Mouse (Mus musculus) lung, embryonic 16.5 days (tissue): Measurements from ENCODE around the gene Hist1h2bk. TPM values are rescaled to one million over a fixed set of nuclear protein-coding genes. Genes with fewer than 3 reads are reported as not detected.
"Not testable (repeated sequence)": the region's sequence is repeated elsewhere in the genome, so short reads cannot be mapped to it uniquely, and the experiment has no call there.

Experiments
- ATAC-seq: fragments of 200-750 bp; cut with Nextera tagmentation; 2 replicates; pipeline ENCODE4 v1.8.0; 2017; ENCODE audit warnings: low read depth, mild to moderate bottlenecking, moderate library complexity
- H3K27ac ChIP-seq: fragments of 300-500 bp; sonication (generic); 2 replicates; pipeline ENCODE4 v1.5.1; 2014; ENCODE audit warnings: mild to moderate bottlenecking, control low read depth, low read length
- H3K27me3 ChIP-seq: fragments of 300-500 bp; sonication (generic); 2 replicates; pipeline ENCODE4 v1.6.1; 2014; ENCODE audit warnings: low read depth, low read length, mixed read lengths; ENCODE audit not compliant: control insufficient read depth, insufficient read depth
- H3K36me3 ChIP-seq: fragments of 300-500 bp; sonication (generic); 2 replicates; pipeline ENCODE4 v1.6.1; 2014; ENCODE audit warnings: low read length; ENCODE audit not compliant: control insufficient read depth, insufficient read depth
- H3K4me1 ChIP-seq: fragments of 300-500 bp; sonication (generic); replicated peaks from 2 replicates; pipeline ENCODE4 v1.6.1; 2014; ENCODE audit warnings: low read length, mixed read lengths; ENCODE audit not compliant: control insufficient read depth, insufficient read depth
- H3K4me2 ChIP-seq: fragments of 300-500 bp; sonication (generic); 2 replicates; pipeline ENCODE4 v1.6.1; 2014; ENCODE audit warnings: low read depth, low read length, control low read depth
- H3K4me3 ChIP-seq: fragments of 300-500 bp; sonication (generic); 2 replicates; pipeline ENCODE4 v1.5.1; 2014; ENCODE audit warnings: mild to moderate bottlenecking, low read length, control low read depth
- H3K9ac ChIP-seq: fragments of 300-500 bp; sonication (generic); 2 replicates; pipeline ENCODE4 v1.6.1; 2014; ENCODE audit warnings: low read length, control low read depth
- H3K9me3 ChIP-seq: fragments of 300-500 bp; sonication (generic); 2 replicates; pipeline ENCODE4 v1.6.1; 2016; ENCODE audit warnings: low read length; ENCODE audit not compliant: control insufficient read depth
- WGBS: fragments of 180-500 bp; shearing (Covaris S2); extraction: QIAGEN DNeasy Blood & Tissue Kit; methylation state at CpG from one replicate; pipeline ENCODE4 v1.1.7; 2014; 5-methylcytosine and 5-hydroxymethylcytosine counted together
- polyA plus RNA-seq: library from polyadenylated mRNA; unstranded; fragments of >200 nt; fragmentation: Nextera tagmentation; extraction: Ambion mirVana; gene quantifications from 2 replicates; pipeline ENCODE4 v1.2.1, GENCODE M21; 2015

Gene Hist1h2bk
- polyA plus RNA-seq, 1 experiment from 2014 or later, result 6.6 TPM

GRCm38 (mm10) chr13:22036149-22036956 lies 683 bp downstream of the Hist1h2bk start:
- H3K4me3 ChIP-seq, result peak overlapping the region; percentile 30
- H3K27ac ChIP-seq, result peak overlapping the region; percentile 65
- peak overlapping the region; percentile 50 for H3K4me2 ChIP-seq
- H3K9ac ChIP-seq, result peak overlapping the region; percentile 16
- no peaks in the 10 kb centered on the region for H3K9me3 ChIP-seq
- WGBS, result 1% methylated on average over 17 of the region's 23 CpGs
- peak; percentile 11; the same call in 1 of the 2 replicates for ATAC-seq
- no peaks in the 10 kb centered on the region for H3K36me3 ChIP-seq
- H3K4me1 ChIP-seq, result peaks cover 26% of the 10 kb centered on the region
- H3K27me3 ChIP-seq, result no peaks in the 10 kb centered on the region

- Histone ChIP-seq H3K27ac (peak overlapping the region; percentile 65), H3K4me3 (peak overlapping the region; percentile 30), H3K9me3 (no peaks in the 10 kb centered on the region), H3K36me3 (no peaks in the 10 kb centered on the region), H3K4me1 (peaks cover 28% of the 10 kb centered on the region), H3K9ac (peak overlapping the region; percentile 16), H3K27me3 (no peaks in the 10 kb centered on the region), H3K4me2 (peak overlapping the region; percentile 50)
- no peak for ATAC-seq
- WGBS, result 50% methylated on average over 3 of the region's 3 CpGs
Observed at GRCm38 (mm10) chr13:22036986-22037385, 1.3 kb downstream of the Hist1h2bk start.

- peak overlapping the region; percentile 30; the same call in 1 of the 2 replicates for H3K27ac ChIP-seq
- no peak overlapping the region for H3K4me3 ChIP-seq
- H3K27me3 ChIP-seq, result no peaks in the 10 kb centered on the region
- no peaks in the 10 kb centered on the region for H3K36me3 ChIP-seq
- H3K9ac ChIP-seq, result no peak overlapping the region; the same call in 1 of the 2 replicates
- peaks cover 29% of the 10 kb centered on the region for H3K4me1 ChIP-seq
- H3K9me3 ChIP-seq, result no peaks in the 10 kb centered on the region
- no peak for ATAC-seq
- H3K4me2 ChIP-seq, result no peak overlapping the region
- WGBS, result 54% methylated on average over 2 of the region's 2 CpGs
Observed at GRCm38 (mm10) chr13:22037415-22037814, 1.7 kb downstream of the Hist1h2bk start.

DNA sequence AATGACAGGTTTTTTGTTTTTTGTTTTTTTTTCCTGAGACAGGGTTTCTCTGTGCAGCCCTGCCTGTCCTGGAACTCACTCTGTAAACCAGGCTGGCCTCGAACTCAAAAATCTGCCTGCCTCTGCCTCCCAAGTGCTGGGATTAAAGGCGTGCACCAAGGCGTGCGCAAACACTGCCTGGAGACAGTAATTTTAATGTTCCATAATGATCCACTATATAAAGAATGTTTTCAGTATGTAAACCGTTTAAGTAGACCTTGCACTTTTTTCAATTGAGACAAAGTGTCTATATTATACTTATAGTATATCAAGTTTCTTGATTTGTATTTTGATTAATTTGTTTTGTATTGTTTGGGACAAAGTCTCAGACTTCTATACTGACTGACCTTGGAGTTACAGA lies 3.7 kb downstream of the Hist1h2bk start:
- Histone ChIP-seq H3K4me3 (no peak overlapping the region), H3K27me3 (no peaks in the 10 kb centered on the region), H3K36me3 (no peaks in the 10 kb centered on the region), H3K9ac (no peak overlapping the region), H3K27ac (0 out of 2 replicates have a peak overlapping the region, but pooled peaks have one; percentile 96), H3K4me1 (peaks cover 26% of the 10 kb centered on the region), H3K9me3 (no peaks in the 10 kb centered on the region), H3K4me2 (no peak overlapping the region; the same call in 1 of the 2 replicates)
- WGBS, result 55% methylated on average over 5 of the region's 5 CpGs
- no peak for ATAC-seq

- H3K4me3 ChIP-seq, result peak overlapping the region; percentile 56
- peak overlapping the region; percentile 73 for H3K9ac ChIP-seq
- H3K9me3 ChIP-seq, result no peaks in the 10 kb centered on the region
- WGBS, result 4% methylated on average over 2 of the region's 2 CpGs
- no peaks in the 10 kb centered on the region for H3K27me3 ChIP-seq
- H3K27ac ChIP-seq, result peak overlapping the region; percentile 96
- peak overlapping the region; percentile 86 for H3K4me2 ChIP-seq
- peaks cover 25% of the 10 kb centered on the region for H3K4me1 ChIP-seq
- no peaks in the 10 kb centered on the region for H3K36me3 ChIP-seq
- no peak for ATAC-seq
Observed at GRCm38 (mm10) chr13:22039951-22040463, 4.3 kb downstream of the Hist1h2bk start.

- Histone ChIP-seq H3K4me1 (peaks cover 25% of the 10 kb centered on the region), H3K9ac (peak overlapping the region; percentile 73), H3K4me2 (peak overlapping the region; percentile 86), H3K4me3 (peak overlapping the region; percentile 56), H3K9me3 (no peaks in the 10 kb centered on the region), H3K27me3 (no peaks in the 10 kb centered on the region), H3K36me3 (no peaks in the 10 kb centered on the region), H3K27ac (peak overlapping the region; percentile 96)
- 0% methylated on average over 21 of the region's 24 CpGs for WGBS
- ATAC-seq, result peak; percentile 4; the same call in 1 of the 2 replicates
Observed at GRCm38 (mm10) chr13:22040464-22041141, 4.9 kb downstream of the Hist1h2bk start.

DNA sequence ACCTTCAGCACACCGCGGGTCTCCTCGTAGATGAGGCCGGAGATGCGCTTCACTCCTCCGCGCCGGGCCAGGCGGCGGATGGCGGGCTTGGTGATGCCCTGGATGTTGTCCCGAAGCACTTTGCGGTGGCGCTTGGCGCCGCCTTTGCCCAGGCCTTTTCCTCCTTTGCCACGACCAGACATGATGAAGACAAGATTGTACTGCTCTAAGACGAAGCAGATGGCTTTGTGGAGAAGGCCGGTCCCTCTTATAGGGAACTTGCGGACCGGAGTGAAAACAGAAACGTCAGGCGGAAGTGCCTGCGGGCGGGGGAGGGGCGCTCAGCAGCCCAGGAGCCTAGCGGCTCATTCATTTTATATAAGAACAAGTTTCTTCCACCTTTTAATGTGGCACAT lies 5.5 kb downstream of the Hist1h2bk start, which contains the start of gene Hist1h4i:
Hist1h4i (minus strand) TSS at position 221 of the 395 bp plus-strand sequence.
- not testable (repeated sequence) for H3K9me3 ChIP-seq, H3K36me3 ChIP-seq, H3K27me3 ChIP-seq
- peak within 1 kb of the TSS; percentile 56 for H3K4me3 ChIP-seq
- H3K4me2 ChIP-seq, result peak within 1 kb of the TSS; percentile 86
- under 1% methylated on average over 22 of the region's 27 CpGs for WGBS
- peak within 1 kb of the TSS; percentile 96 for H3K27ac ChIP-seq
- peak; percentile 71 for ATAC-seq
- peaks cover 25% of the 10 kb centered on the region for H3K4me1 ChIP-seq
- H3K9ac ChIP-seq, result peak within 1 kb of the TSS; percentile 73

- WGBS, result 2% methylated on average over 13 of the region's 13 CpGs
- Histone ChIP-seq H3K4me1 (peaks cover 19% of the 10 kb centered on the region), H3K4me2 (peak overlapping the region; percentile 86), H3K27me3 (no peaks in the 10 kb centered on the region), H3K36me3 (no peaks in the 10 kb centered on the region), H3K9ac (peak overlapping the region; percentile 68), H3K27ac (peak overlapping the region; percentile 96), H3K4me3 (peak overlapping the region; percentile 46), H3K9me3 (no peaks in the 10 kb centered on the region)
- no peak for ATAC-seq
Observed at GRCm38 (mm10) chr13:22041651-22042567, 6.2 kb downstream of the Hist1h2bk start.
